Mouse (Mus musculus) cerebellum, postnatal 4 days (tissue): Measurements from ENCODE around the gene Ctnna3.
"Not testable (repeated sequence)": the region's sequence is repeated elsewhere in the genome, so short reads cannot be mapped to it uniquely, and the experiment has no call there.

Experiments
- DNase-seq, 2 experiments: peaks; one replicate each; pipeline ENCODE4 v3.0.0; 2022; ENCODE audit warnings: low spot score in 2 of 2, mixed read lengths in 1 of 2

The Ctnna3 gene

DNA sequence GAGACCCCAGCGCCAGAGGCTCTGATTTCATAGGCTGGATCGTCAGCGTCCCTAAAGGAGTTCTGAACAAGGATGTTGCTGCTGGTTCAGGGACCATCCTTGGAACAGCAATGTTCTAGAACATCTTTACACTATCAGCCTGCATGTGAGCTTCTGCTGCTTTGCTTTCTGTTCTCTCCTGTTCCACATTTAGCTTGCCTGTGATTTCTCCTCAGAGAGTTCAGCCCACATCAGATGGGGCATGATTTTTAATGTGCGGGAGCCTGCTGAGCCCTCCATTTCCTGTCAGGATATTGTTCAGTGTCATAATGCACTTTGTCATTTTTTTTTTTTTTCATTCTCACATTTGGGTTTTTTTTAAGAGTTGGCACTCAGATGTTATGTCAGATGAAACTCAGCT is 752.8 kb downstream of the Ctnna3 start:
- DNase-seq: no peak

DNA sequence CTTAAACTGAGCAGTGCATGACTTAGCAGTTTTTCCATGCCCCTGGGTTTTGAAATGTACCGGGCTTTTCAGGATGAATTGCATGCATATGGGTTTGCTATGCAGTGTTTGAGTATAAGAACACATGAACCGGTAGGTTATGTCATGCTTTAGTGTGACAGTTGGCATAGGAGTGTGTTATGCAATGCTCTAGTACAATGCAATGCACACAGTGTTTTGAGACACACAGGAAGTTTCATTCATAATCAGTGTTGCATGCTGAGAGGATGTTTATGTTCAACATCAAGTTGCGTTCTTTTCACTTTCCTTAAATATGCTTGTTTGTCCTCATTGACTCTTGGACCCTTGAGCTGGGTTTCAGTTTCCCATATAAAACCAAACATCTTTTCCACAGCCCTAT is 758.1 kb downstream of the Ctnna3 start:
- no peak for DNase-seq

DNA sequence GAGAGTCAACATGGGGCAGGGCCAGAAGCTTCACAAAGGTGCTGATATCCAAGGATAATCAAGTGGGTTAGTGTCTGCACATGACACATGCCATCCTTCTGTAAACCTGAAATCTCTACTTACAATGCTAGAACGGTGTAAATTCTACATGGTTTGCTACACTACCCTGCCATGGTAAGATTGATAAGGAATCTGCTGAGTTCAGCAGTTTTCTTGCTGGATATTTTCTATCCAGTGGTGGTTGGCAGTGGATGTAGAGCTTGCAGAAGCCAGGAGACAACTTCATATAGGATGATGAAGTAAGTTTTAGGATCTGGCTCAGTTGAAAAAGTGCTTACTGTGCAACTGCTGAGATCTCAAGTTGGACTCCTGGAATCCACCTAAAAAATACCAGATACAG is 767.7 kb downstream of the Ctnna3 start:
- no peak for DNase-seq

DNA sequence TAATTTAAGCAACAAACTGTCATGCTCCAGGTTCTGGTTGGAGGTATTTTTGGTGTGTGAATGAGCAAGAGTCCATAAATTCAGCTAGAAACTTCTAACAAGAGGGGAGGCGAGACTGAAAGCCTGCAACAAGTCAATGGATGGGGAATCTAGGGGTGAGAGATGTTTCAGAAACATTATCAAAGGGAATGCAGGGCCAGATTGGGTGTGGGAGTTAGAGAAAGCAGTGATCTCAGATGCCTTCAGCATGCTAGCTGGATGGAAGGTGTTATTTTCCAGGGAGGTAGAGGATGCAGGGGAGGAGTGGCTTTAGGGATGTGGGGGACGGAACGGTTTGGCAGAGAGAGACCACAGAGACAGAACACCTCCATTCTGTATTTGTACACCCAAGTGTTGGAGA is 785.7 kb downstream of the Ctnna3 start:
- DNase-seq: no peak

DNA sequence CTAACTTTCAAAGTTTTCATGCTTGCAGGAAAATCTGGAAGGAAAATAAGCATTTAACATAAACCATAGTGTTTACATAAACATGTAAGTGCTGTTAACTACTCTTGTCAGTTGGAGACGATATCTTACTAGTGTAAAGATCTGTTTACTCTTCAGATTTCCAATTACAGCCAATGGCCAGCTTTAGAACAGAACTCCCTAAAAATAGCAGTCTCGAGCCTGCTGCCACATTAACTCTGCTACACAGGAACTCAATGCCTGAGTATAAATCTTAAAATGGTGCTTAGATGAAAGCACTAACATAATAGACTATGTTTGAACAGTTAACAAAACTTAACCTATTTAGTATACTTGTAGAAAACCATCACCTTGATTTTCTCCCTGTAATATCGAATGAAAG is 793.1 kb downstream of the Ctnna3 start:
- no peak for DNase-seq

DNA sequence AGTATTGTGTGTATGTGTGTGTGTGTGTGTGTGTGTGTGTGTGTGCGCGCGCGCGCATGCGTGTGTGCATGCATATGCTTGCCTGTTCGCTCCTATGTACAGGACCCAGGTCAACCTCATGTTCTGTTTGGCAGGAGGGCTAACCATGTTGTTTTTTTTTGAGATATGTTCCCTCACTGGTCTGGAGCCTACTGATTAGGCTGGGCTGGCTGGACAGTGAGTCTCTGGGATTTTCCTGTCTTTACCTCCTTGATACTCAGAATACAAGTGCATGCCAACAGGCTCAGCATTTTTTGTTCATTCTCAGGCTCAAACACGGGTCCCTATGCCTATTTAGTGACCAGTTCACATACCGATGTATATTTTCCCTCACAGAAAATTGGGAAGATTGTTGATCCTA is 794.1 kb downstream of the Ctnna3 start:
- DNase-seq: no peak

DNA sequence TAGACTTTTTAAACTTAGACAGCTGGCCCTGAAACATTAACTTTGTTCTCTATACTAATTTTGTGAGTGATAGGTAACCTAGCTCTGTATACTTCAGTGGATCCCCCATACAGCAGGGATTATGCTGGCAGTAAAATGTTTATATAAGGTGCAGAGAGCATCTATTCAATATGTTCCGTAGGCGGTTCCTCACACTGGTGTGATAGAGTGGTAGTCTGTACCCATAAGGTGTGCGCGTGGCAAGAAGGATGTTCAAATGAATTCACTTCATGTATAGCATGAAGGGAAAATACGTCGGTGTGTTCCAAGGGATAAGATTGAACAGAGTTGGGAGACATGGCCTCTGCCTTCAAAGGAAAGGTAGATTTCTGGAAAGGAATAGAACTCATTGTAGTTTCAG is 794.5 kb downstream of the Ctnna3 start:
- DNase-seq: no peak

DNA sequence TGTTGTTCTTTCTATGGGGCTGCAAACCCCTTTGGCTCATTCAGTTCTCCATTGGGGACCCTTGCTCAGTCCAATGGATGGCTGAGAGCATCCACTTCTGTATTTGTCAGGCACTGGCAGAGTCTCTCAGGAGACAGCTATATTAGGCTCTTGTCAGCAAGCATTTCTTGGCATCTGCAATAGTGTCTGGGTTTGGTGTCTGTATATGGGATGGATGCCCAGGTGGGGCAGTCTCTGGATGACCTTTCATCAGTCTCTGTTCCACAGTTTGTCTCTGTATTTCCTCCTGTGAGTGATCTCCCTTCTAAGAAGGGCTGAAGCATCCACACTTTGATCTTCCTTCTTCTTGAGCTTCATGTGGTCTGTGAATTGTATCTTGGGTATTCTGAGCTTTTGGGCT is 795.9 kb downstream of the Ctnna3 start:
- DNase-seq: not testable (repeated sequence)

DNA sequence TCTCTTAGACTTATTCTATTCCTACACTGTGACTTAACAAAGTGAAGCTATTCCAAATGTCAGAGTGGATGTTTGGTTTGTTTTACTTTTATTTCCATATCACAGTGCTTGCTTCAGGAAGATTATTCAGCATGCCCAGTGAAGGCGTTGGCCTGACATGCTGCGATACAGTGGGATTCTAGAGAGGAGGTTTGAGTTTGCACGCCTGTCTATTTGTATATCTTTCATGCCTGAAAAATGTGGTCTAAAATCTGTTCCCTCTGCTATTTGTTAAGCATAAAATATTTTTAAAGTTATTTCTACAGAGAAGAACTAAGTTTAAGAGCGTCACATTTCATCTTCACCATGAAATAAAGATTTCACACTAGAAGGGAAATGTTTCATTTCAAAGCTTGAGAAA is 813.5 kb downstream of the Ctnna3 start:
- no peak for DNase-seq

DNA sequence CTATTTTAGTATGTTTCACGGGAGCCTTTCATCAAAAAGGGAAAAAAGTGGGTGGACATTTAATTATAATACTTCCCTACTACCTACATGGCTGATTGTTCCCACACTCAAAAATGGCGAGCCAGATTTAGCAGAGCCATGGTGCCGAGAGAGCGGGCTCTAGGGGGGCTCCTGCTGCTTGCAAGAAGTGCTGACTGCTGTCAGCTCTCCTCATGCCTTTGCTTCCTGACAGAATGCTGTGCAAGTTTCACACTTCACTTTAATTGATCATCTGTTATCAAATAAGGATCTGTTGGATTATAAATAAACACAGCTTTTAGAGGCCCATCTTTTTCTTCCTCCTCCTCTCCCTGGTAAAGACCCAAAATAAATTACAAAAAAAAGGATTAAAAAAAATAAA is 838.3 kb downstream of the Ctnna3 start:
- DNase-seq: no peak

DNA sequence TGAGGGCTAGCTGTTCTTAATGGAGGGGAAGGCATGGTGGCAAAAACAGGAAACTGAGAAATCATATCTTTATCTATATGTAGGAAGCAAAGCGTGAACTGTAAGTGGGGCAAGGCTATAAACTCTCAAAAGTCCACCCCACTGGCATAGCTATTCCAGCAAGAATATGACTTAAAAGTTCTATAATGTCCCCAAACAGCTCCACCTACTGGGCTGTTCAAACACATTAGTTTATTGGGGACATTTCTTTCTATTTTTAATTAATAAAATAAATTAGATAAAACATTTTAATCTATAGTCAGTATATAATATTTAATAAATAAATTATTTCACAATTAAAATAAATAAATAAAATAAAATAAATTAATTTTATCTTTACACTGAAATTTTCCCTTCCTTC is 845.2 kb downstream of the Ctnna3 start:
- DNase-seq: no peak

DNA sequence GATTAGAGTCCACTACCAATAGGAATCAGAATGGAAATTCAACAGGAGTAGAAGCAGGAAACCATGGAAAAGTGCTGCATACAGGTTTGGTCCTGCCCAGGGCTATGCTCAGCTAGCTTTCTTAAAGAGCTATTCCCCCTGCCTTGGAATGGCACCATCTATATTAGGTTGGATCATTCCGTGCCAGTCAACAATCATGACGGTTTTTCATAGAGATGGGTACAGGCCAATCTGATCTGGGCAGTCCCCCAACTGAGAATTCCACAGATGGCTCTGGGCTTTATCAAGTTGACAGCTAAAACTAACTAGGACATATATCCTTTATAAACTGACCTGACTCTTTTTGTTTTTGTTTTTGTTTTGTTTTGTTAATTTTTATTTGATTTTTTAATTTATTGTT is 848.9 kb downstream of the Ctnna3 start:
- DNase-seq: no peak

DNA sequence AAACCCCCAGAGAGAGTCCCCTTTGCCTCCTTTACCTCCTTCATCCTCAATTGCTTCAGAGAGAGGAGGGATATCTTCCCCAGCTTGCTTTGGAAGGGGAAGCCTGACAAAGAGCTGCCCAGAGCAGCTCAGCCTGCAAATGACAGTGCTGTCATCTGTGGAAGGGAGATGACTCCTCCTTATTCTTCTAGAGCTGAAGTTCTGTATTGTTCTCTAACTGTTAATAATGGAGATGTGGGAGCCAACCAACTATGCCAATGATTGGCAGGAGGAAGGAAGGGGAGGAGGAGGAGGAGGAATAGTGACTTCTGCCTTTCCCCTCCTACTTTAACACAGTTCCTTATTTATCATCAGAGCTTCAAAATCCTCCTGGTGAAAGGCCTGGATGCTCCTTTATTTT is 875.9 kb downstream of the Ctnna3 start:
- DNase-seq: no peak

DNA sequence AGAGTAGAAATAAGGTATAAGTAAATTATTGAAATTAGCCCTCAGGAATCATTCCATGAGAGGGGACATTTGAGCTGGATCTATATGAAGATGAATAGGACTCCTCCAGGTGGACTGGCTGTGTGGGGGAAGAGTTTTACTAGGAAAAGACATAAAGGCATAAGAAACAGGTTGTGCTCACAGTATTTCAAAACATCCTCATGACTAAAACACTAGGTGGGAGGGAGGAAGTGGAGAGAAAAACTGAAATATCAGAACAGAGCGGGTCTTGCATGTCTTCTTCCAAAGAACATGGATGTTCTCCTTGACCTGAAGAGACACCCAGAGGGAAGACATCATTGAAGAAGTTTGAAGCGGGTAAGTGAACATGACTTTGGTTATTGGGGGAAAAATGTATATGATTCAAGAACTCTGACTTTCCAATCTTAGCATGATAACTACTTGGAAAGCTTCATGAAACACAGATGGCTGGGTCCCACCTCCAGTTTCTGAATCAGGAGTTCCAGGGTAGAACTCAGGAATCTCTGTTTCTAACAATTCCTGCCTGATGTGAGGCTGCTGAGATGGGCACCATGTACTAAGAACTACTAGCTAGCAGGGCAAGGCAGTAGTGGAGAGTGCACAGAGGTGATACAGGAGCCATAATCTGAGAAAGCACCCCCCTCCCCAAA is 881.9 kb downstream of the Ctnna3 start:
- DNase-seq: no peak

DNA sequence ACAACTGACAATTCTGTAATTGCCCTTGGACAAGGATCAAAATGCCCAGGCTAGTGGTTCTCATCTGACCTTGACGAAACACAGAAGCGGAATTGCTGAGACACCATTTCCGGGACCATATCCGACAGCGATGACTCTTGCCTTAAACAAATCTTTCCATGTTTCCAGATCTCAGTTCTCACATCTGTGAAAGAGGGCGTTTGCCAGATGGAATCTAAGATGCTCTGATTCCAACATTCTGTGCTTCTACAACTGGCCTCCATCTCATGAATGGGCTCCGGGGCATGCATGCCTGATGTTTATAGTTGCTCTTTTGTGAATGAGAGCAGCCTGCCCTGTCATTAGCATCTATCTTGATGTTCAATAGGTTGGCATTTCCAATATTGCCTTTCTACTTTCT is 890.4 kb downstream of the Ctnna3 start:
- no peak for DNase-seq

DNA sequence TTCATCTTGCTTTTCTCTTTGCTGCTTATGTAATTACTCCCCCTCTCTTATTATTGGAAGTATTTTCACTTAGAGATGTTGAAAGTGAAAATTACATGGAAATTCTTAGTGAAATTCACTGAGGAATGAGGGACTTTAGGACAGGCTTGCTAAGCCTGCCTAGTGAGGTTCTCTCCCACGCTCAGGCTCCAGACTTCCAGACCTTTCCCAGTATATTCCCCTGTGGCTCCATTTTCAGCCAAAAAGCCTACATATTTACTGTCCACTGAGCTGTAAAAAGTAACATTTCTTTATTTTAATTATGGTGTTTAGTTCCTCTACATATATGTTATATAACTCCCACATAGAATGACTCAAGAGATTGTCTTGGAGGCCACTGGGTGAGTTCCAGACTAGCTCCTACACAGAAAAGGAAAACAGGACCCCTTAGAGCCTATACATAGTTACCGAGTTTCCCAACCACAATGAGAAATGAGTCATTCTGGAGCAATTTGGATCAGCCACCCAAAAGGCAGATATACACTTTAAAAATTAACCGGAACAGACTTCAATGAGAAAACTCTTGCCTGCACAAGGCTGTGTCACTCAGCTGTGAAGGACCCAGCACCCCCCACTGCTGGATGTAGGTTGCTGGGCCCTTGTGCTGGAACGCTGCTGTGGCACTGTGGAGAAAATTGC is 912.9 kb downstream of the Ctnna3 start:
- DNase-seq: no peak

DNA sequence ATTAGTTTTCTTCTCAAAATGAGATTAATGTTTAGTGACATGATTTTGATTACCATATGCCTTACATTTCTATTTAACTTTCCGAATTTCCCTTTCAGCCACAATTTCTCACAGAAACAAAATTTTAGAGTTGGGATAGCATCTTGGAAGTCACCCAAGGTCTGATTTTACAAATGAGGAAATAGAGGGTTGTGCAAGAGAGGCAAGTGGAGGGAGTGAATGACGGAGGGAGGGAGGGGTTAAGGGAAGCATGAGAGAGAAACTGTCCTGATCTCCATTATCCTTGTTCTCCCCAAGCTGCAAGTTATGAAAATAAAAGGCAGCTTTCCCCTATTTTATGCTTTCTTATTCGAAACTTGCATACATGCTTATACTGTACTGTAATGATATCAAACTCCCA is 943.4 kb downstream of the Ctnna3 start:
- no peak for DNase-seq

DNA sequence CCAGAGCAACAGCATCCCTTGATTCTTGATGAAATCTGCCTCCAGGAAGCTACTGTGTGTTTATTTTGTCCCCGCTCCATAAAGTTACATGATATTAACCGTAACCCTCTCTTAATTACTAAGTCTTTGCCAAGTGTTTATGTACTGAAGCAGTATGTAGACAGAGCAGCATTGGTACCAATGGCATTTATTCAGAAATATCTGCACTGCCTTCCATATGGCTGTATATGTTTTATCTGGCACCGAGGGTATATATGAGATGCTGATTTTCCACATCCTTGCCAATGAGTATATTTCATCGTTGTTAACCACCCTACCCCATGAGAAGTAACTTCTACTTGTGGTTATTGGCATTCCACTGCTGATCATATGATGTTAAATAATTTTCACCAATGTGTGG is 947.9 kb downstream of the Ctnna3 start:
- DNase-seq: no peak

DNA sequence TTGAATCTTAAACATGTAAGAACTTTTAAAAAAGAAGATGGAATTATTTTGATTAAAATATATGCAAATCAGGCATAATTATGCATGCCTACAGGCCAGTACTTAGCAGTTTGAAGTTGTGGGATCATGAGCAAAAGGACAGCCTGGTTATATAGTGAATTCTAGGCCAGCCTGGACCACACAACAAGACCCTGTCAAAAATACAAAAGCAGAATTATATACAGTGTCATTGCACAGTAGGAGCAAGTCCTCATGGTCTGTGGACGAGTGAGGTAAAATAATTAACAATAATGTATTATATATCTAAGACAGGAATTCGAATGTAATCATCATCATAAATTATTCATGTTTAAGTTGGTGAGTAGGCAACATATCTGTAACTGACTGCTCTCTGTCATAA is 966.7 kb downstream of the Ctnna3 start:
- no peak for DNase-seq

DNA sequence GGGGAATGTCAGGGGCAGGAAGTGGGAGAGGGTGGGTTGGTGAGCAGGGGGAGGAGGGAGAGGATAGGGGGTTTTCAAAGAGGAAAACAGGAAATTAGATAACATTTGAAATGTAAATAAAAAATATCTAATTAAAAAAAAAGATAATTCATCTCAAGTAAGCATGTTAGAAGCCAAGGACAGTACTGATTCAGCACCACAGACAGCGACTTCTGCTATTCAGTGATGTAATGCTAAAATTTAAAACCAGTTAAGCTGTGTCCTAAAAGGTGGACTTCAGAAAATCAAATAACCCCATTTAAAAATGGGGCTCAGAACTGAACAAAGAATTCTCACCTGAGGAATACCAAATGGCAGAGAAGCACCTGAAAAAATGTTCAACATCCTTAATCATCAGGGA is 988.5 kb downstream of the Ctnna3 start:
- not testable (repeated sequence) for DNase-seq

DNA sequence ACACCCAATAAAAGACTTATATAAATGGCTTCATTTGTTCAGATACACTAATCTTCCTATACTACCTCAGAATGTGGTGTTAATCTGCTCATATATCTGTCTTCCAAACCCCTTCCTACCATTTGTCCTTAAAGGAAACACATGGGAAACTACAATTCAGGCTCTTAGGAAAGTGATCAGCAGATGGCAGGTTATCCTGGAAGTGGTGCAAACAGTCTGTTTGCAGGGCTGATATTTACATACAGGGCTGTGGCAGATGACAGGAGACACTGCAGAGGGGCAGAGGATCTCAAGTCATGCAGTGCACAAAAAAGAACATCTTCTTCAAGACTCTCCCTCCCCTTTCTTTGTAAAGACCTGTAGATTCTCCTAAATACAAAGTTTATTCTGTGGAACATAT is 1008.8 kb downstream of the Ctnna3 start:
- no peak for DNase-seq

DNA sequence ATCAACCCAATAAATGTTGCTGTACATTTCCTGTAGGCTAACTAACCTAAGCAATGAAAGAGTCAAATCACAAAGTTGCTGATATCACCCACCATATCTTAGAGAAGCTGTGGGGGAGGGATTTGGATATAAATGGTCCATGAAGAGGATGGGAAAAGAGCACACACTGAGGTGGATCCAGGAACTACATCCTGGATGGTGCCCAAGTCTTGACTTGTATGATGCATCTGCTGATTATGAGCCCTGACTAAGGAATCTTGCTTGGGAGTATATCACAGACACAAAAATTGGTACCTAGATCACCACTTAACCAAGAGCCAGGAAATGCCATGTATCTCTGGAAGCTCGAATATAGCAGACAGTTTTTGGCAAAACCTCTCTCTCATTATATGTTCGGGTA is 1018.7 kb downstream of the Ctnna3 start:
- no peak for DNase-seq

DNA sequence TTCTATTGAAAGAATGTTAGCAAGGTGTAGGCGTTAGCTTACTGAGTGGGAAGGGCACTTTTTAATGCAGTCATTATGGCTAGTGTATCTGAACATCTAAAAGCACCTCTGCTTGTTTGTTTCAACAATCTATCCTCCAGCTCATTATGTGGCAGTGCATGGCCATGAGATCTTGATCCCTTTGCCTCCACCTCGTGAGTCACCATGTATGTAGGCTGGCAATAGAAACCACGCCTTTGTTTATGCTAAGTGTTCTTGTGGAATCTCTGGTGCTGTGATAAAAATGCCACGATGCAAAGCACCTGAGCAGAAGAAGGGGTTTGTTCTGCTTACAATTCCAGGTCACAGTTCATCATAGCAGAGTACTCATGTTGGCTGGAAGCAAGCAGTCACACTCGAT is 1053.4 kb downstream of the Ctnna3 start:
- no peak for DNase-seq

DNA sequence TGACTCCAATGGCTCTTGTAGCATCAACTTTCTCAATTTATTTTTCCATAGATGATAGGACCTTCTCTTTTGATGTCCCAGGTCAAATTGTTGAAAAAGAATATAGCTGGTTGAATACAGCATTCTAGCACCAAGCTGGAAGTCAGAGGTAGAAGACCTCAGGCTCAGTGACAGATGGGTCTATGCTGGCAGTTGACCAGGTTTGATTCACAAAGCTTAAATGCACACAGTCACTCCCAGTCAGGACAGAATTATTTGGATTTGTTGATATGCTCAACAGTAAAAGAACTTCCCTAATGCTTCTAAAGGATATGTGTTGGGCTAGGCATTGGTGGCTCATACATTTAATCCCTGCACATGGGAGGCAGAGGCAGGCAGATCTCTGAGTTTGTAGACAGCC is 1059.6 kb downstream of the Ctnna3 start:
- no peak for DNase-seq
